Mouse (Mus musculus) kidney, embryonic 14.5 days (tissue): Measurements from ENCODE around the gene Ntn4. TPM values are rescaled to one million over a fixed set of nuclear protein-coding genes. Genes with fewer than 3 reads are reported as not detected.
A peak's percentile ranks its signal among the peaks of the same experiment; 100 is the strongest.
"Not testable (repeated sequence)": the region's sequence is repeated elsewhere in the genome, so short reads cannot be mapped to it uniquely, and the experiment has no call there.

Experiments
- ATAC-seq: fragments of 200-750 bp; cut with Nextera tagmentation; 2 replicates; pipeline ENCODE4 v1.8.0; 2017; ENCODE audit warnings: moderate number of reproducible peaks, mild to moderate bottlenecking, moderate TSS enrichment, moderate library complexity; ENCODE audit not compliant: low FRiP score, low TSS enrichment
- H3K27ac ChIP-seq: fragments of 300-500 bp; sonication (generic); 2 replicates; pipeline ENCODE4 v1.5.1; 2014; ENCODE audit warnings: low read depth, mild to moderate bottlenecking, low read length, moderate library complexity, mixed read lengths
- H3K27me3 ChIP-seq: fragments of 300-500 bp; sonication (generic); 2 replicates; pipeline ENCODE4 v1.6.1; 2014; ENCODE audit warnings: mild to moderate bottlenecking, low read length; ENCODE audit not compliant: control insufficient read depth, insufficient read depth
- H3K36me3 ChIP-seq: fragments of 300-500 bp; sonication (generic); 2 replicates; pipeline ENCODE4 v1.6.1; 2014; ENCODE audit warnings: low read length, mixed read lengths; ENCODE audit not compliant: control insufficient read depth, insufficient read depth
- H3K4me1 ChIP-seq: fragments of 300-500 bp; sonication (generic); 2 replicates; pipeline ENCODE4 v1.6.1; 2014; ENCODE audit warnings: low read length, mixed read lengths; ENCODE audit not compliant: control insufficient read depth, insufficient read depth
- H3K4me2 ChIP-seq: fragments of 300-500 bp; sonication (generic); replicated peaks from 2 replicates; pipeline ENCODE4 v1.6.1; 2014; ENCODE audit warnings: low read depth, mild to moderate bottlenecking, low read length
- H3K4me3 ChIP-seq: fragments of 300-500 bp; sonication (generic); 2 replicates; pipeline ENCODE4 v1.5.1; 2014; ENCODE audit warnings: mild to moderate bottlenecking, low read length
- H3K9ac ChIP-seq: fragments of 300-500 bp; sonication (generic); 2 replicates; pipeline ENCODE4 v1.6.1; 2014; ENCODE audit warnings: low read depth, mild to moderate bottlenecking, low read length, moderate library complexity
- H3K9me3 ChIP-seq: fragments of 300-500 bp; sonication (generic); 2 replicates; pipeline ENCODE4 v1.6.1; 2016; ENCODE audit warnings: low read length; ENCODE audit not compliant: control insufficient read depth
- WGBS: fragments of 180-500 bp; shearing (Covaris S2); extraction: QIAGEN DNeasy Blood & Tissue Kit; methylation state at CpG from one replicate; pipeline ENCODE4 v1.1.7; 2014; 5-methylcytosine and 5-hydroxymethylcytosine counted together
- polyA plus RNA-seq: library from polyadenylated mRNA; unstranded; fragments of >200 nt; fragmentation: Nextera tagmentation; extraction: Ambion mirVana; gene quantifications from 2 replicates; pipeline ENCODE4 v1.2.1, GENCODE M21; 2014

The Ntn4 gene
- polyA plus RNA-seq, 1 experiment from 2014 or later, result 1.3 TPM

DNA sequence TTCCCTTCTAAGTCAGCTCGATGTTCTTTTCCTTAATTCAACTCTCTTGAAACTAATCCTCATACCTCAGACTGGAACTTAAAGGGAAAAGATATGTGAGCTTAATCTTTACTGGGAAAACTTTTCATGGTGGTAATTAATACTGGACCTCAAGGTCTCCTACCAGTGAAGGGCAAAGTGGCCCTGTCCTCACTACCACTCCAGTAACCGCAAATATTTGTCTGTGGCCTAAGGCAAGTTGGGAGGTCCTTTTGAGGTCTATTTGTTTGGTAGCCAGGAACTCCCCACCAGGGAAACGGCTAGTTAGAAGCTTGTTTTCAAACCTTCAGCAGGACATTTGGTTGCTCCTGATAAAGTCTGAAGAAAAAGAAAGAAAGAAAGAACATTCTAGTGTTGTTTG is 26.5 kb downstream of the Ntn4 start:
- 64% methylated on average over 3 of the region's 3 CpGs for WGBS
- Histone ChIP-seq H3K27ac (no peak overlapping the region), H3K9ac (no peak overlapping the region), H3K4me3 (no peak overlapping the region), H3K4me2 (no peak overlapping the region), H3K9me3 (no peaks in the 10 kb centered on the region), H3K27me3 (no peaks in the 10 kb centered on the region), H3K4me1 (no peaks in the 10 kb centered on the region), H3K36me3 (no peaks in the 10 kb centered on the region)
- ATAC-seq, result no peak

DNA sequence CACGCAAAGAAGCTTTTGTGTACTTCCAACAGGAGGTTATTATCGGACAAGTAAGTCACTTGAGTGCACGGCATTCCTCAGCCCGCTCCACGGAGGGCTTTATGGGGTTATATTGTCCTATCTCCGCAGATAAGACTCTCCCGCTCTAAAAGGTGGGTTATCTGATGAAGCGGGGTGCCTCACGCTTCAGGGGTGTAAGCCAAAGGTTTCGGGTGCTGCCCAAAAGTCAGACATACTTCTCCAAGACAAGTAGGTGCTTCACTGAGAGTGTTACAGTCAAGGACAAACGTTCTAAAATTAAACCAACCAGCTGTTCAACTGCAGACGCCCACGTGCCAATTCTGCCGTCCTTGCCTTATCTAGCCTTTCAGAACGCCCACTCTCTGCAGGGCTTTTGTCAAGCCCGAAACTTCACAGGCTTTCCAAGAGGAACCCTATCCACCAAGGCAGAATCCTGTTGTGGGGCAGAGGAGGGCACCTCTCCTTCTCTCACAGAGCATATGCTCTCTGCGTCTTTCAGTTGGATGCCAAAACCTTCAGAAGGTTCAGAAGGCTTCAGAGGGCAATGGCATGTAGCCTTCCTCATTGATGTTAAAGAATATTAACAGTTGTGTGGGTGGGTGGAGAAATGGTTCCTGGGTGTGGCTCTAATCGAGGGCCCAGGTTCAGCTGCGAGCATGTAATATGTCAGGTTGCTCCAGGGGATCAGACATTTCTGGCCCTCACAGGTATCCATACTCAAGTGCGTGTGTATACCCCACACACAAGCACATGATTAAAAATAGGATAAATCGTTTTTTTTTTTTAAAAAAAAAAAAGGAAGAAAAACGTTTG is 32.4 kb downstream of the Ntn4 start:
- H3K9ac ChIP-seq, result no peak overlapping the region
- H3K27ac ChIP-seq, result no peak overlapping the region
- H3K9me3 ChIP-seq, result peaks cover 3% of the 10 kb centered on the region; the same call in 1 of the 2 replicates
- no peaks in the 10 kb centered on the region for H3K36me3 ChIP-seq
- no peak overlapping the region for H3K4me3 ChIP-seq
- WGBS, result 72% methylated on average over 22 of the region's 22 CpGs
- no peak overlapping the region for H3K4me2 ChIP-seq
- no peak for ATAC-seq
- H3K27me3 ChIP-seq, result no peaks in the 10 kb centered on the region
- H3K4me1 ChIP-seq, result no peaks in the 10 kb centered on the region

DNA sequence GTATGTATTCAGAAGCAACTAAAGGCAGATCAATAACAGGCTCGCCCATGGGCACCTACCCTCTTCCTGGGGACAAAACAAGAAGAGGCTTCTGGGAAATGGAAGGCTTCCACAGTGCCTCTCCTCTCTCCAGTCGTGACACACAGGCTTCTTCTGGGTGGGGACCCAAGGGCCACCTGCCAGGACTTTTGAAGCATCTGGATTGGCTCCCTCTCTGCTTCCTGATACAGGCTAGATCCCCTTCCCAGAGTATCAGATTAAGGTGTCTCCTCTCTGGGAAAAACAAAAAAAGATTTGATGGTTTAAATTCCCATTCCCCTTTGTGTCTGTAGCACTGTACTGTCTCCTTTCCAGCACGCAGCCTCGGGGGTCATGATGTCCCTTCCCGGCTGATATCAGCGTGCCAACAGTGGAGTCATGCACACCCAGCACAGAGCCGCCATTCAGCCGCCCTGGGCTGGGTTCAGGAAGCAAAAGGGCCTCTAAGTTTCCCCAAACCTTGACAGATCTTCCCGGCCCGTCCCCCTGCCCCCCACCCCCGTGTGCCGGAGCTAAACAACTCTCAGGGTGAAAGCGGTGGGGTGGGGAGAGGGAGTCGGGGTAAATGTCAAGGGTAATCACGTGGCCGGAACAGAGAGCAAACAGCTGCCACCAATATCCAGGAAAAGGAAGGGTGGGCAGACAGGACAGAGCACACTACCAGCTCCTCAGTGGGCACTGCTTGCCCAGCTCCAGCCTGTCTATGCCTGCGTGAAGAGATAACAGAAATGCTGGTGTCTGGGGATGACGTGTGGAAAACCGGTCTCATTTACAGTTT is 38.9 kb downstream of the Ntn4 start:
- WGBS, result 28% methylated on average over 19 of the region's 19 CpGs
- H3K4me2 ChIP-seq, result peak overlapping the region; percentile 25
- H3K27me3 ChIP-seq, result no peaks in the 10 kb centered on the region
- H3K27ac ChIP-seq, result no peak overlapping the region
- H3K9ac ChIP-seq, result peak overlapping the region; percentile 37; the same call in 1 of the 2 replicates
- peaks cover 3% of the 10 kb centered on the region; the same call in 1 of the 2 replicates for H3K9me3 ChIP-seq
- no peaks in the 10 kb centered on the region for H3K36me3 ChIP-seq
- H3K4me3 ChIP-seq, result peak overlapping the region; percentile 13; the same call in 1 of the 2 replicates
- peaks cover 7% of the 10 kb centered on the region; the same call in 1 of the 2 replicates for H3K4me1 ChIP-seq
- peak; percentile 71 for ATAC-seq

DNA sequence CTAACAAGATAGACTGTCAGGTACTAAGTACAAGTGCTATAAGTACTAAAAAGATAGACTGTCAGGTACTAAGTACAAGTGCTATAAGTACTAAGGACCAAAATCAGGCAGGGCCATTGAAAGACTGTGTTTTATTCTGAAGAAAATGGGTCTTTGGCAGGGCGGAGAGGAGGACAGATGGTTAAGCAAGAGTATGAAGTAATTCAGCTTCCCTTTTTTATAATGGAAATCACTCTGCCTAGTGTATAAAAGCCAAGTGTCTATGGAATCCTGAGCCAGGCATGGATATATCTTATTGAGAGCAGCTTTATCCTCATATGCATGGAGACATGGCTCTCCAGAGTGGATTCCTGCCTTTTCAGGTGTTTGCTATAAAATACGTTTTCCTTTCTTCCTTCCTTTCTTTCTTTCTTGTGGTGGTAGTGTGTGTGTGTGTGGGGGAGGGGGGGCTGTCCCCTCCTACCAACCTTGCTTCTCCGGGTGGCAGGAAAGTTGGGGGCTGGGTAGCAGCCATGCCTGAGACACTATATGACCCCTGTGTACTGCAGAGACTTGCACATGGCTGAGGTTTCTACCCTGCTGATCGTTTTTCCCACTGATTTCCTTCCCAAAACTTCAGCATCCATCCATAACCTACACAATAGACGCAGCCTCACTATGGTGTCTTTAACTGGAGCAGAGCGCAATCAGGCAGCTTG is 40.3 kb downstream of the Ntn4 start:
- Histone ChIP-seq H3K4me3 (no peak overlapping the region), H3K4me1 (peaks cover 7% of the 10 kb centered on the region; the same call in 1 of the 2 replicates), H3K9ac (no peak overlapping the region), H3K9me3 (no peaks in the 10 kb centered on the region), H3K27ac (no peak overlapping the region), H3K4me2 (no peak overlapping the region), H3K36me3 (no peaks in the 10 kb centered on the region), H3K27me3 (no peaks in the 10 kb centered on the region)
- 71% methylated on average over 6 of the region's 6 CpGs for WGBS
- no peak for ATAC-seq

DNA sequence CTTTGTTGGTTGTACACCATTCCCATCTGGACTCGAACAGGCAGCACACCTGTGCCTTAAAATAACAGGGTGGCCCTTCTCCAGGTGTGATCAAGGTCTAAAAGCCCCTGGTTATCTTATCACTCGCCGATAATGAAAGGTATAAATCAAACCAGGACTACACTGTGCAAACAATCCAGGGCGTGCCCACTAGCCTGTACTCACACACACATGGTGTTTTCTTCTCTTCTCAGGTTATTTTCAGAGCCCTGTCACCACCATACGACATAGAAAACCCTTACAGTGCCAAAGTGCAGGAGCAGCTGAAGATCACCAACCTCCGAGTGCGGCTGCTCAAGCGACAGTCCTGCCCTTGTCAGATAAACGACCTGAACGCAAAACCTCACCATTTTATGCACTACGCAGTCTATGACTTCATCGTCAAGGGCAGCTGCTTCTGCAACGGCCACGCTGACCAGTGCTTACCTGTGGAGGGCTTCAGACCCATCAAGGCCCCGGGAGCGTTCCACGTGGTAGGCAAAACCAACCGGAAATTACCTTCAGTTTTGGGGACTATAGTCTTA is 41.8 kb downstream of the Ntn4 start:
- ATAC-seq, result no peak
- H3K9me3 ChIP-seq, result no peaks in the 10 kb centered on the region
- no peak overlapping the region for H3K4me3 ChIP-seq
- H3K27me3 ChIP-seq, result no peaks in the 10 kb centered on the region
- no peaks in the 10 kb centered on the region for H3K36me3 ChIP-seq
- H3K4me2 ChIP-seq, result no peak overlapping the region
- H3K27ac ChIP-seq, result no peak overlapping the region
- 78% methylated on average over 18 of the region's 18 CpGs for WGBS
- H3K4me1 ChIP-seq, result peaks cover 7% of the 10 kb centered on the region; the same call in 1 of the 2 replicates
- no peak overlapping the region for H3K9ac ChIP-seq

DNA sequence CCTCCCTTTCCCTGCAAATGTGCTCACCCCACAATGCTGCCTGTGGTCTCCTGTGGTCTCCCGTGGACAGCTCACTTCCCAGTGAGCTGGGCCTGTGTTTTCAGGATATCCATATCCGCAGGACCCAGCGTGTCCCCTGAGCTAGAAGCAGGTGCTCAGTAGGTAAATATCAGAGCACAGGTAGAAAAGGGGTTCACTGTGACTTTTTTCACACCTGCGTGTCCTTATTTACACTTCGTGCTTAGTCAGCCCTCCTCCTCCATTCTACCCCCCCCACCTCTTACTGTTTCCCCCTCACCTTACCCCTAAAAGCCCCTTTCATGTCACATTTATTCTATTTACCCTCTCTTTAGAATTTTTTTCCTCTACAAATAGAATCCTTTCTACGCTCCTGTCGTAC is 42.7 kb downstream of the Ntn4 start:
- H3K4me1 ChIP-seq, result peaks cover 7% of the 10 kb centered on the region; the same call in 1 of the 2 replicates
- no peak overlapping the region for H3K4me2 ChIP-seq
- H3K27me3 ChIP-seq, result no peaks in the 10 kb centered on the region
- WGBS, result 94% methylated on average over 7 of the region's 7 CpGs
- no peaks in the 10 kb centered on the region for H3K9me3 ChIP-seq
- H3K27ac ChIP-seq, result no peak overlapping the region
- no peak for ATAC-seq
- H3K9ac ChIP-seq, result no peak overlapping the region
- no peaks in the 10 kb centered on the region for H3K36me3 ChIP-seq
- no peak overlapping the region for H3K4me3 ChIP-seq

DNA sequence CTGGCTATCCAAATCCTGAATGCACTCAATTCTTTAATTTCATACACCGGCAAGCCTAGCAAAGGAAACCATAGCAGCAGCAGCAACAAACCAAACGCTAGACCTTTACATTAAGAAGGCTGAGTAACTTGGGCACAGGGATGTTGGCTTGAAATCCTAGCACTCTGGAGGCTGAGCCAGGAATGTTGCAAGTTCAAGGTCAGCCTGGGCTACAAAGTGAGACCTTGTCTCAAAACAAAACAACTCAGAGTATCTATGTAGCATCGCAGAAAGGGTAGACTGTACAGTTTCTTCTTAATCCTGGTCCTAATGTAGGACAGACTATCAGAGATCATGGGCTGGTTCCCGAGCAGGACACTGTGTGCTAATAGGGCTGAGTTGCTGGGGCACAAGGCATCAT is 43.4 kb downstream of the Ntn4 start:
- Histone ChIP-seq H3K9ac (no peak overlapping the region), H3K27me3 (no peaks in the 10 kb centered on the region), H3K9me3 (no peaks in the 10 kb centered on the region), H3K27ac (no peak overlapping the region), H3K36me3 (no peaks in the 10 kb centered on the region), H3K4me3 (no peak overlapping the region), H3K4me1 (peaks cover 7% of the 10 kb centered on the region; the same call in 1 of the 2 replicates), H3K4me2 (no peak overlapping the region)
- no peak for ATAC-seq
- WGBS, result 88% methylated on average over 4 of the region's 4 CpGs

DNA sequence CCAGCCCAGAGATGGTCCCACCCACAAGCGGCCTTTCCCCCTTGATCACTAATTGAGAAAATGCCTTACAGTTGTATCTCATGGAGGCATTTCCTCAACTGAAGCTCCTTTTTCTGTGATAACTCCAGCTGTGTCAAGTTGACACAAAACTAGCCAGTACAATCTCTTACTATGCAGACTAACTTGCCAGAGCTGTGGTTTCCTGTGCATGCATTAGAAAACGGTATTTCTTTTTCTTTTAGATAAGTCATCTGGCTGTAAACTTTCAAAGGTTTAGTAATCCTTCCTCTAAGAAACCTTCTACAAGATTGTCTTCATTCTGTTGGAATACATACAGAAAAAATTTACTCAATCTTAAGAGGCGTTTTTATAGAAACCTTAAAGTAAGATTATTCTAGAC is 44.9 kb downstream of the Ntn4 start:
- WGBS, result 87% methylated on average over 3 of the region's 3 CpGs
- not testable (repeated sequence) for H3K9ac ChIP-seq

More for the DNA sequence above, 44.9 kb downstream of the Ntn4 start:
- not testable (repeated sequence) for H3K4me3 ChIP-seq, H3K4me1 ChIP-seq, ATAC-seq, H3K27ac ChIP-seq, H3K36me3 ChIP-seq, H3K4me2 ChIP-seq, H3K9me3 ChIP-seq, H3K27me3 ChIP-seq
